Mouse (Mus musculus) thymus, postnatal 10 days (tissue): Measurements from ENCODE around the gene Chn2.

Experiments
- DNase-seq, 2 experiments: peaks; one replicate each; pipeline ENCODE4 v3.0.0; 2021; ENCODE audit warnings: low spot score in 2 of 2

Chn2 gene

DNA sequence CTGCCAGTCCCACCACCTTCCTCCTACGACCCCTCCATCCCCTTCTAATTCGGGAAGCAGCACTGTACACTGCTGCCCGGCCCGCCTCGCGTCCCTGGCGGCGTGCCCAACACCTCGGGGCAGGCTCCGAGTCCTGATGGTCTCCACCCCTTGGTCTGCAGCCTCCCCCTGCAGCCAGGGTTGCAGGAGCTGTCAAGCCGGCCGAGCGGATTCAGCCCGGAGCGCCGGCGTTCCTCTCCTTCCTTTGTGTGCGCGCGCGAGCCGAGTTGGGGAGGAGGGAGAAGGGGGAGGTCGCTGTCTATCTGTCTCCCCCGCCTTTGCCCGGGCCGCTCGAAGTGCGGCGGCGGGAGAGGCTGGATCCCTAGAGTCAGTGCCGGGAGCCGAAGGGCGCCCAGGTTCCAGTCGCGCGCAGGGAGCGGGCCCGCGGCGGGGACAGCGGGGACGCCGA lies at the start of gene Chn2:
Gene Chn2, plus strand, starts transcription at position 198 of the 448 bp plus-strand sequence.
- DNase-seq: peak; percentile 11 to 33

GRCm38 (mm10) chr6:53992386-53992785 lies 47.0 kb upstream of the Chn2 start:
- no peak for DNase-seq

DNA sequence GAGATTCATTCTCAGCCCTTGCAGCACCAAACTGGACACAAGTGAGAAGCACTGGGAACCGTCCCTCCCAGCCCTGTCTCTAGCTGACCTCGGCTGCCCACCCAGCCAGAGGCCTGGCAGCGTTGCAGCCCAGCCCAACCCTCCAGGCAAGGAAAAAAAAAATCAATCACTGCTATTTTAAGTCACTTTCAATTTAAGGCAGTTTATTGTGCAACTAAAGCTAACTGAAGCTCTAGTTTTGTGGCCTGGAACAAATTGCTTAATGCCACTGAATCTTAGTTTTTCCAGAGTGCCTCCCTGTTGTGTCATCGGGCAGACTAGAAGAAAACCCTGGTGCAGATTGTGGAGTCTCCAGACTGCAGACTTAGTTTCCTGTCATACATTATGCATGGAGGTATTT lies 43.8 kb upstream of the Chn2 start:
- DNase-seq: no peak

- DNase-seq: no peak
Measured at GRCm38 (mm10) chr6:53996226-53996955, 43.0 kb upstream of the Chn2 start.

DNA sequence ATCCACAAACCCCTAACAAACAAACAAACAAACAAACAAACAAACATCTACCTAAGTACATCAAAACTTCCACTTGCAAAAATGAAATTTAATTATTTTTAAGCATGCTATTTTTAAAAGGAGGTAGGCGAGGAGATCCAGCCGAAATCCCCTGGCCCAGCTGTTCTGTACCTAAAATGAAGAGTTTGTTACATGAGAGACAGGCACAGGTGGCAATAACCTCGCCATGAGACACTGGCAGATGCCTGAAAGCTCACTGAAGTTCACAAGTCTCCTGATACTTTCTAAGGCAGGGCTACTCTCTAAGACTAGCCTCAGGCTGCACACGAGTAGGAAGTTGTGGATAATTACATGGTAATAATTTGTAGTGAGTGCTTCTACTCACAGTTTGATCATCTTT lies 34.1 kb upstream of the Chn2 start:
- no peak for DNase-seq

DNA sequence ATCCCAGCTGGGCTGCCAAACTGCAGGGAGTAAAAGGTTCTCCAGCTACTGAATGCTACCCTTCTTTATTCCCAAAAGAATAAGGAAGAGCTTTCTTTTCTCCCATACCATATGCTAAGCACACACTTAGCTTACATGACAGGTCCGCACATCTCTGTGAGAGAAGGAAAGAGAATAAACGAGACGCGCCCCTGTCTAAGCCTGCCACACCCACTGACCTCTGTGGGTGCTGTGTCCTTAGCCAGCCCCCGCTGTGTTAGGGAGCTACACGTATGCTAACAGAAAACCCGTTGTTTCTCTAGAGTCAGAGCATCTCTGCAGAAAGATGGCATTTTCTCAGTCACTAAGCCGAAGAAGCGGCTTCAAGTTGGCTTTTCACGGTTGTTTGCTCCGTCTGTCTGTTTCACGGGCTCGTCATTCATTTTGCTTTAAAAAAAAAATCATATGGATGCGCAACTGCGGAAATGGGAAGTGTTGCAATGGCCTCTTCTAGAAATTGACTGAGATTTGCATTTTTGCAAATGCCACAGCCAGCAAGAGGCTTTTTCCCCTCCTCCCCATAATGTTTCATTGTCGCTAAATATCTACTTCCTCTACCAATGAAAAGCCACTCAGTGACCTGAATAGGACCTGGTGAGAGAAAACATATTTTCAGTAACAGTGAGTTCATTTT lies 30.8 kb upstream of the Chn2 start:
- DNase-seq: no peak

- DNase-seq: no peak
Measured at GRCm38 (mm10) chr6:54009293-54009692, 30.1 kb upstream of the Chn2 start.

- no peak for DNase-seq
Measured at GRCm38 (mm10) chr6:54010362-54010761, 29.0 kb upstream of the Chn2 start.

GRCm38 (mm10) chr6:54012163-54012562 lies 27.2 kb upstream of the Chn2 start:
- DNase-seq: no peak

- no peak for DNase-seq
Measured at GRCm38 (mm10) chr6:54018038-54018437, 21.3 kb upstream of the Chn2 start.

- DNase-seq: no peak
Measured at GRCm38 (mm10) chr6:54018861-54019260, 20.5 kb upstream of the Chn2 start.

DNA sequence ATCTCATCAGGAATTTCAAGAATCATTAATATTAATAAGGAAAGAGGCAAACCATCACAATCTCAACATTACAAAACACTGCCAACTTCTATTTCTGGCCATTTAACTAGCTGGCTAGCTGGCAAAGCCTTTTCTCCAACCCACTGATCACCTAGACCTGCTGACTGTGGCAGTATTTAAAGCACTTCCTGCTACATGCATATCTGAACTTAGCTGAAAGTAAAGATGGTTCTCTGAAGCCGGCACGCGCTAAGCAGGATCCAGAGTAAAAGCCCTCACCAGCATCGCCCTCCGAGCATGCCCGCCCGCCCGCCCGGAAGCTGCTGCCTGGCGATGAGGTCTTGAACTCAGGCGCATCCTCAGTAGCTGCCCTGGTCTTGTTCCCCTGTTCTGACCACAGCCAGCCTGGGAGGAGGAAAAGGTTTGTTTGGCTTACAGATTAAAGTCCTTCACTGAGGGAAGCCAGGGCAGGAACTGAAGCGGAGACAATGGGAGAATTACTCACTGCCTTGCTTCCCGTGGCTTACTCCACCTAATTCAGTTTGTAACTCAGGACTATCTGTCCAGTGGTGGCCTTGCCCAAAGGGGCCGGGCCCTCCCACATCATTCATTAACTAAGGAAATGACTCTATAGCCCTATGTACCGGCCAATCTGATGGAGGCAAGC lies 18.1 kb upstream of the Chn2 start:
- DNase-seq: peak in 1 of 2 experiments; percentile 12

- no peak for DNase-seq
Measured at GRCm38 (mm10) chr6:54023846-54024245, 15.5 kb upstream of the Chn2 start.

DNA sequence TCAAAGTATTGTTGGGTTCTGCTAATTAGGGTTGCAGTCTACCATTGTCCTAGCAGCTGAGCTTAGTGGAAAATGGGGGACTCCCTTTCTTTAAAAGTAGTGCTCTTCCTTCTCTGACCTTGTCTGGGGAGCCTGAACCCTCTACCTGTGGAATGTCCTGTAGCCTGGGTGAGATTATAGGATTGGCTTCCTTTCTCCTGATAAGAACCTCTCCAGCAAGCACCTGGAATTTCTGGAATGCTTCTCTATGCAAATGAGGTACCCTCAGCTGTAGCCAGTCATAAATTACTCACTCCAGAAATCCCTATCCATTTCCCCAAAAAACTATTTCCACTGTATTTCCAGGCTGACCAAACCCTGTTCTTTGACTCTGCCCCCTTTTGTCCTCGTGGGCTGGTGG lies 10.6 kb upstream of the Chn2 start:
- DNase-seq: no peak

DNA sequence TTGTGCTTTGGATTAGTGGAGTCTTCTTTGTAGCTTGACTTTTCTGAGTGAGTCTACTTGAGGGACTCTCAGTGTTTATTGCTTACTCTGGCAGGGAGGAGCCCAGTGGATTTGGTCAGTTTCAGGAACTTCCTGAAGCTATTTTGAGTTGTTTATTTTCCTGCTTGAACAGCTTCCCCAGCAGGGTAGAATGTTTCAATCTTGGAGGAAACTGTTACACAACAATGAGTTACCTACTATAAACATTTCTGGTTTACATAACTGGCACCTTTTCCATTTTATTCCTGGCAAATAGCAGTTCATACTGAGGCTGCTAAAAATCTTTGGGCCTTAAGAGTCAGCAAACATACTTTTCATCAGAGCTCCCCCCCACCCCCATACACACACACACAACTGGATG lies 9.0 kb upstream of the Chn2 start:
- no peak for DNase-seq

DNA sequence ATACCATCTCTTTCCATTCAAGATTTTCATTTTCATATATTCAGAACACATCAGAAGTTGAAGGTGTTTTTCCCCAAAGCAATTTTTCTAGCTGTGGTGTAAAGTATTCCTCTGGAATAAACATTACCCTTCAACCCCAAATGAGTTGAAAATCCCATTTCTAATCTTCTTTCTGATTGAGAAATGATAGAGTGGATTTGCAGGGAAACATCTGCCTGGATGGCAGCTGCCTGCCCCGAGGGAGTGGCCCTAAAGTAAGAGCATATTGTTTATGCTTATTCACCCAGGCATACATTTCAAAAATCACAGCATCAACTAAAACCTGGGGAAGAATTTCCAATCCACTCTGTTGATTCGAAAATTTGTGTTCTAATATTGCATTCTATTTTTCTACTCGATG lies 8.6 kb upstream of the Chn2 start:
- DNase-seq: no peak

GRCm38 (mm10) chr6:54034471-54034870 lies 4.9 kb upstream of the Chn2 start:
- peak; percentile 30 to 68 for DNase-seq

GRCm38 (mm10) chr6:54035548-54035947 lies 3.8 kb upstream of the Chn2 start:
- DNase-seq: no peak

GRCm38 (mm10) chr6:54038866-54039265 lies 488 bp upstream of the Chn2 start:
- no peak for DNase-seq

- peak in 1 of 2 experiments; percentile 17 for DNase-seq
Measured at GRCm38 (mm10) chr6:54039805-54040447, 572 bp downstream of the Chn2 start.

DNA sequence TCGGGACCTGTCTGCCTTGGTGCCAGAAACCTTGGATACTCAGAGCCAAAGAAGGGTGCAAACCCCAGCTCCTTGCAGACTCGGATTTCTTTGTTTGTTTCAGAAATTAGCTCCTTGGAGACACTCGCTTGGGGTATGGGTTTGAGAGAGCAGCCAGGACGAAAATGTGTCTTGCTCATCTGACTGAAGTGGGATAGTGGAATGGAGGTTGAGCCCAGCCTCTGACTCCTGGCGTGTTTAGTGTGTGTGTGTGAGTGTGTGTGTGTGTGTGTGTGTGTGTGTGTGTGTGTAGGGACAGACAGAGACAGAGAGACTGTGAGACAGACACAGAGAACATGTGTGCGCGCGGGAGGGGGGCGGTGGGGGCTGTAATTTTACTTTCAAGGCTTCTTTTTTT lies 1.1 kb downstream of the Chn2 start:
- DNase-seq: no peak

GRCm38 (mm10) chr6:54041386-54042043 lies 2.2 kb downstream of the Chn2 start:
- no peak for DNase-seq
